Mouse (Mus musculus) forebrain, postnatal 0 days (tissue): ENCODE measurements around the gene Cavin3. TPM values are rescaled to one million over a fixed set of nuclear protein-coding genes. Genes with fewer than 3 reads are reported as not detected.
A peak's percentile ranks its signal among the peaks of the same experiment; 100 is the strongest.

Experiments used
- ATAC-seq: fragments of 200-750 bp; cut with Nextera tagmentation; 2 replicates; pipeline ENCODE4 v1.8.0; 2017; ENCODE audit warnings: mild to moderate bottlenecking, moderate library complexity
- DNase-seq: peaks from one replicate; pipeline ENCODE4 v3.0.0-alpha.2; 2015
- H3K27ac ChIP-seq: fragments of 300-500 bp; sonication (generic); 2 replicates; pipeline ENCODE4 v1.5.1; 2014; ENCODE audit warnings: low read depth, mild to moderate bottlenecking, antibody characterized with exemption, low read length, moderate library complexity, mixed read lengths
- H3K27me3 ChIP-seq: fragments of 300-500 bp; sonication (generic); 2 replicates; pipeline ENCODE4 v1.6.1; 2014; ENCODE audit warnings: mild to moderate bottlenecking, low read length, mixed read lengths; ENCODE audit not compliant: insufficient read depth
- H3K36me3 ChIP-seq: fragments of 300-500 bp; sonication (generic); 2 replicates; pipeline ENCODE4 v1.6.1; 2014; ENCODE audit warnings: mild to moderate bottlenecking, moderate library complexity; ENCODE audit not compliant: insufficient read depth
- H3K4me1 ChIP-seq: fragments of 300-500 bp; sonication (generic); 2 replicates; pipeline ENCODE4 v1.6.1; 2014; ENCODE audit warnings: antibody characterized with exemption; ENCODE audit not compliant: insufficient read depth
- H3K4me2 ChIP-seq: fragments of 300-500 bp; sonication (generic); 2 replicates; pipeline ENCODE4 v1.6.1; 2014; ENCODE audit warnings: low read depth, mild to moderate bottlenecking, moderate library complexity
- H3K4me3 ChIP-seq: fragments of 300-500 bp; sonication (generic); 2 replicates; pipeline ENCODE4 v1.5.1; 2014; ENCODE audit warnings: low read depth, low read length, mixed read lengths
- H3K9ac ChIP-seq: fragments of 300-500 bp; sonication (generic); 2 replicates; pipeline ENCODE4 v1.6.1; 2014; ENCODE audit warnings: mild to moderate bottlenecking
- H3K9me3 ChIP-seq: fragments of 300-500 bp; sonication (generic); 2 replicates; pipeline ENCODE4 v1.6.1; 2016; ENCODE audit warnings: low read length
- CTCF ChIP-seq: sonication (generic); IDR thresholded peaks from 2 replicates; pipeline ENCODE4 v1.5.1; 2016; ENCODE audit warnings: antibody characterized with exemption, control low read depth, low read depth
- WGBS: fragments of 180-500 bp; shearing (Covaris S2); extraction: QIAGEN DNeasy Blood & Tissue Kit; methylation state at CpG from one replicate; pipeline ENCODE4 v1.1.7; 2014; 5-methylcytosine and 5-hydroxymethylcytosine counted together
- polyA plus RNA-seq: library from polyadenylated mRNA; unstranded; fragments of >200 nt; fragmentation: Nextera tagmentation; extraction: Ambion mirVana; gene quantifications from 2 replicates; pipeline ENCODE4 v1.2.1, GENCODE M21; 2015
- total RNA-seq: library from RNA; depleted of rRNA; stranded (reverse); fragments of >200 nt; gene quantifications from 2 replicates; pipeline ENCODE4 v1.2.3, GENCODE M21; 2014; rRNA removed

The Cavin3 gene
- total RNA-seq (28.6 and 30.9 TPM in 2 replicates), polyA plus RNA-seq (31.7 and 33.5 TPM in 2 replicates)

DNA sequence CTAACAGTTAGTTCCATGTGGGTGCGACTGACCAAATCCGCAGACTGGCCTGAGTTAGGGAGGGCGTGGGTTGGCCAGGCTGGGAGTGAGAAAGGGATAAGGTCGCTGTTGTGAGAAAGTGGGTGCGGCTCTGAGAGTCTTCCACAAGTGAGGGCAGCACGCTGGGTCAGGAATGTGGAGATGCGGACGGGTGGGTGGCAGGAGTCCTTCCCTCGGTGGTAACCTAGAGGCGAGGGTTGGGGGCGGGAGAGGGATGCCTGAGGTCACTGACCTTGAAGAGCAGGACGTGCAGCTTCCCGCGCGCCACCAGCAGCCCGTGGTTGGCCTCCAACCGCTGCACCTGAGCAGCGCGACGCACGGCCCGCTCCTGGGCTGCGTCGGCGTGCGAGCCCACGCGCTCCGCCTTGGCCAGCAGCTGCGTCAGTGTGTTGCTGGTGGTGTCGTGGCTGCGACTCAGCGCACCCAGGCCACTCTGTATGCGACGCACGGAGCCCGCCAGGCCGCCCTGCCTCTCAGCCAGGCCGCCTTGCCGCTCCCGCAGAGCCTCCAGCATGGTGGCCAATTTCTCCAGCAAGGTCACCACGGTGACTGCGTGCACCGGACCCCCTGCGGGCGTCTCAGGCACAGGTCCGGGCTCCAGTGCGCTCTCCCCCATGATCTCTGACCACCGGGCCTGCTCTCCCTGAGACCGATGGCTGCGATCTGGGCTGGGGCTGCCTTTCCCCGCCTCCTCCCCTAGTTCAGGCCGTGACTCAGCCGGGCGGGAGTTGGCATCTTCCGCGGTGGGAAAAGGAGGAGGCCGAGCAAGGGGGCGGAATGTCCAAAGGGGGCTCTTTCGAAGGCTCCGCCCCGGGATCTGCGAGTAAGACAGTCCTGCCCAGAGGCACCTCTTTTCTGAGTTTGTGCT lies at the start of gene Cavin3:
Gene Cavin3, minus strand, starts transcription at position 796 of the 907 bp plus-strand sequence.
- Histone ChIP-seq H3K36me3 (no peaks in the 10 kb centered on the region), H3K4me2 (peak within 1 kb of the TSS; percentile 83), H3K27ac (peak within 1 kb of the TSS; percentile 42), H3K4me1 (peaks cover 7% of the 10 kb centered on the region; the same call in 1 of the 2 replicates), H3K9me3 (no peaks in the 10 kb centered on the region), H3K9ac (peak within 1 kb of the TSS; percentile 50), H3K27me3 (no peaks in the 10 kb centered on the region), H3K4me3 (peak within 1 kb of the TSS; percentile 44)
- DNase-seq (peak; percentile 81), ATAC-seq (peak; percentile 92)
- WGBS = 3% methylated on average over 62 of the region's 63 CpGs
- TF ChIP-seq CTCF = no peak

DNA sequence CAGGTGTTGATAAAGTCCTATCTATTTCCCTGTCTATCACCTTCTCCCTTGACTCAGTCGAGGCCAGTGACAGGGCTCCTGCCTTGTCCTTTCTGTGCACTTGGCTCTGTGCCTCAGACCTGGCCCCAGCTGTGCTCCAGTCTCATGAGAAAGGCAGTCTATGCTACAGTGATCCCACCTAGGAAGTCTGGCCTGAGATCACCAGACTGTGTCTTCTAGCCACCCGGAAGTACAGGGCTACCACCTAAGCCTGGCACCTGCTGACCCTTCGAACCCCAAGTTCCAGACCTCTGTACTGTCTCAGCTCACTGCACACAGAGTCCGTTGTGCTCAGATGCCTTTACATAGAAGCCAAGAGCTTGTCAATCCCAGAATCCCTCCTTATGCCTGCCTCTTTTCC lies 46.0 kb upstream of the Cavin3 start:
- Histone ChIP-seq H3K27ac (no peak overlapping the region), H3K4me2 (no peak overlapping the region), H3K4me3 (no peak overlapping the region), H3K4me1 (no peaks in the 10 kb centered on the region), H3K9ac (no peak overlapping the region), H3K9me3 (no peaks in the 10 kb centered on the region), H3K36me3 (no peaks in the 10 kb centered on the region), H3K27me3 (no peaks in the 10 kb centered on the region)
- DNase-seq (no peak), ATAC-seq (no peak)
- whole genome bisulfite sequencing = 79% methylated on average over 4 of the region's 4 CpGs
- no peak for TF ChIP-seq CTCF

DNA sequence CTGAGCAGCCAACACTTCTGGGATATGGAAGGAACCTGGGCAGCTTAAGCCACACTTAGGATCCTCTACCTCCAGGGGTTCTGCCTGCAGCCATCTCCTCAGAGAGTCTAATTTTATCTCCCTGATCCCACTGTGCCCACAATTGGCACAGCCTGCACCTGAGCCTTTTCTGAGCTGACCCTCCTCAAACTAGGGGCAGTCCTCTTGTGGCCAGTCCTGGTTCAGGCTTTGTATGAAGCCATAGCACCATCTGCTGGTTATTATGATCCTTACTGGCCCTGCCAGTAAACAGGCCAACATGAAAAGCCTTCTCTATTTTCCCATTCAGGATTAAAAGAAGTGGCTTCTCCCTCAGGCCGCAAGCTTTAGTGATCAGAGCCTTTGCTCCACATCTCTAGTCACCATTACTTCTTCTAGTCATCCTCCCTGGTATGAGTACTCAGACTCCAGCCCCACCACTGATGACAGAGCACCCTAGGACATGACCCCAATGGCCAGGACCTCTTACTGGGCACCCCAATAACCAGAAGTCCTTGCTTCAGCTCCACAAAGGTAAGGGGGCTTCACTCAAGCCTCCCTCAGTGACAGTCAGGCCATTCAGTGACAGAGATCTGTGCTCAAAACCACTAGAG lies 45.3 kb upstream of the Cavin3 start:
- DNase-seq (peak; percentile 36), ATAC-seq (peak; percentile 66)
- no peak overlapping the region for H3K27ac ChIP-seq
- H3K36me3 ChIP-seq = no peaks in the 10 kb centered on the region
- WGBS = 45% methylated on average over 1 of the region's 1 CpGs
- H3K4me3 ChIP-seq = no peak overlapping the region
- H3K27me3 ChIP-seq = no peaks in the 10 kb centered on the region
- H3K9ac ChIP-seq = no peak overlapping the region
- H3K9me3 ChIP-seq = no peaks in the 10 kb centered on the region
- H3K4me1 ChIP-seq = no peaks in the 10 kb centered on the region
- peak; percentile 77 for TF ChIP-seq CTCF
- H3K4me2 ChIP-seq = no peak overlapping the region

GRCm38 (mm10) chr7:105524222-105524621 lies 42.1 kb upstream of the Cavin3 start:
- 78% methylated on average over 2 of the region's 2 CpGs for WGBS
- TF ChIP-seq CTCF = no peak

DNA sequence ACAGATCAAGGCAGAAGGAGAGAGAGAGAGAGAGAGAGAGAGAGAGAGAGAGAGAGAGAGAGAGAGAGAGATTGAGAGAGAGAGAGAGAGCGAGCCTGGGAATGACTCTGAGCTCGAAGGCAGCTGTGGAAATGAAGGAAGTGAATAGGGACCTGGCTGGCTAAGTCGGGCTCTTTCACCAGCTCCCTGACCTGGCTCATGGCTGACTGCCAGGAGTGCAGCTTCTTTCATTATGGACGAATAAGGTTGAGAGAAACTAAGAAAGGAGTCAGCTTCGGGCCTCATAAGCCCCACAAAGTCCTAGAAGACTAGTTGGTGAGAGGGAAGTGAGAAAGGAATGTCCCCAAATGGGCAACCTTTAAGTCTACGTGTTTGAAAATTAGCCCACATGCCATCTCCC lies 38.1 kb upstream of the Cavin3 start:
- H3K9ac ChIP-seq = no peak overlapping the region
- DNase-seq (no peak), ATAC-seq (no peak)
- H3K4me3 ChIP-seq = no peak overlapping the region
- no peaks in the 10 kb centered on the region for H3K27me3 ChIP-seq
- H3K4me2 ChIP-seq = no peak overlapping the region
- TF ChIP-seq CTCF = no peak
- H3K27ac ChIP-seq = no peak overlapping the region
- no peaks in the 10 kb centered on the region for H3K9me3 ChIP-seq
- 32% methylated on average over 6 of the region's 6 CpGs for WGBS
- H3K4me1 ChIP-seq = peaks cover under 1% of the 10 kb centered on the region; the same call in 1 of the 2 replicates
- H3K36me3 ChIP-seq = no peaks in the 10 kb centered on the region

More at GRCm38 (mm10) chr7:105524222-105524621, 42.1 kb upstream of the Cavin3 start:
- H3K4me3 ChIP-seq = no peak overlapping the region
- DNase-seq (no peak), ATAC-seq (no peak)
- no peaks in the 10 kb centered on the region for H3K9me3 ChIP-seq
- no peaks in the 10 kb centered on the region for H3K36me3 ChIP-seq
- no peak overlapping the region for H3K9ac ChIP-seq
- no peak overlapping the region for H3K27ac ChIP-seq
- H3K27me3 ChIP-seq = no peaks in the 10 kb centered on the region
- H3K4me2 ChIP-seq = no peak overlapping the region
- no peaks in the 10 kb centered on the region for H3K4me1 ChIP-seq

DNA sequence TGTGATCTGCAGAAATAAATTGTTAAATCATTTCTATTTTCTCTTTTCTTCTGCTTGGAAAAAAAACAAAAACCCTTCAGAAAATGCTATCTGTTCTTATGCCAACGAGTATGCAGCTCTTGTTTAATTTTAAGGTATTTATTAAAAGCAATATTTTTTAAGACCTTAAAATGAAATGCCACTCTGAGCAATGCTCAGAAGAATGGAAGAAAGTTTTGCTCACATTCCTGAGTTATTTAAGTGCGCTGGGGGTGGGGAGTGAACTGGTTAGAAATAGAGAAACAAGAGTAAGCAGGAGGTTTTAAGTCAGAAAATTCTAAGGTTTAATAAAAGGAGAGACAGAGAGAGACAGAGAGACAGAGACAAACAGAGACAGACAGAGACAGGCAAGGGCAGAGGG lies 37.7 kb upstream of the Cavin3 start:
- DNase-seq = no peak
- 83% methylated on average over 2 of the region's 2 CpGs for WGBS
- H3K4me2 ChIP-seq = no peak overlapping the region
- no peaks in the 10 kb centered on the region for H3K36me3 ChIP-seq
- H3K27me3 ChIP-seq = no peaks in the 10 kb centered on the region
- no peak overlapping the region for H3K4me3 ChIP-seq
- no peak for TF ChIP-seq CTCF
- no peaks in the 10 kb centered on the region for H3K9me3 ChIP-seq
- no peak overlapping the region for H3K27ac ChIP-seq
- no peak for ATAC-seq
- H3K9ac ChIP-seq = no peak overlapping the region
- peaks cover 4% of the 10 kb centered on the region; the same call in 1 of the 2 replicates for H3K4me1 ChIP-seq

DNA sequence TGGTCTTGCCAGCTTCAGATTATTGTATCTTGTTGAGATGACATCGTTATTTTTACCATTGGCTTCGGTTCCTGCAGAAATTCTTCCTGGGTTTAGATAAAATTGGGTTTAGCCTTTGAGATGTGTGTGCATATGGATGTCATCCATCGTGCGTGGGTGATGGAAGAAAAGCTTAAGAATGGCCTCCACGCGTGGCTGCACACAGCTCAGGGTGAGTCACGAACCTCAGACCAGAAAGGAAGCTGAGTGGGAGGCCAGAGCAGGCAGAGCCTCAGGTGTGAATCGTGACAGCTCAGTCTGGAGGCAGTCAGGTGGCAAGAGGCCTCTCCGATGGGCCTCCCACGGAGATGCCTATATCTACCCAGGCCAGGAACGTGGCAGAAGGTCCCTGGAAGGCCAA lies 37.2 kb upstream of the Cavin3 start:
- Histone ChIP-seq H3K4me2 (no peak overlapping the region), H3K4me3 (no peak overlapping the region), H3K9ac (no peak overlapping the region), H3K27ac (no peak overlapping the region), H3K4me1 (peaks cover 9% of the 10 kb centered on the region; the same call in 1 of the 2 replicates), H3K36me3 (no peaks in the 10 kb centered on the region), H3K9me3 (no peaks in the 10 kb centered on the region), H3K27me3 (no peaks in the 10 kb centered on the region)
- no peak for ATAC-seq
- DNase-seq = no peak
- TF ChIP-seq CTCF = no peak
- 68% methylated on average over 11 of the region's 11 CpGs for WGBS
